Mouse (Mus musculus): ENCODE data around the gene Bysl. TPM values are rescaled to one million over a fixed set of nuclear protein-coding genes. Genes with fewer than 3 reads are reported as not detected.

Gene Bysl
- polyA plus RNA-seq, 1 experiment from 2014 or later = 41.3 TPM

DNA sequence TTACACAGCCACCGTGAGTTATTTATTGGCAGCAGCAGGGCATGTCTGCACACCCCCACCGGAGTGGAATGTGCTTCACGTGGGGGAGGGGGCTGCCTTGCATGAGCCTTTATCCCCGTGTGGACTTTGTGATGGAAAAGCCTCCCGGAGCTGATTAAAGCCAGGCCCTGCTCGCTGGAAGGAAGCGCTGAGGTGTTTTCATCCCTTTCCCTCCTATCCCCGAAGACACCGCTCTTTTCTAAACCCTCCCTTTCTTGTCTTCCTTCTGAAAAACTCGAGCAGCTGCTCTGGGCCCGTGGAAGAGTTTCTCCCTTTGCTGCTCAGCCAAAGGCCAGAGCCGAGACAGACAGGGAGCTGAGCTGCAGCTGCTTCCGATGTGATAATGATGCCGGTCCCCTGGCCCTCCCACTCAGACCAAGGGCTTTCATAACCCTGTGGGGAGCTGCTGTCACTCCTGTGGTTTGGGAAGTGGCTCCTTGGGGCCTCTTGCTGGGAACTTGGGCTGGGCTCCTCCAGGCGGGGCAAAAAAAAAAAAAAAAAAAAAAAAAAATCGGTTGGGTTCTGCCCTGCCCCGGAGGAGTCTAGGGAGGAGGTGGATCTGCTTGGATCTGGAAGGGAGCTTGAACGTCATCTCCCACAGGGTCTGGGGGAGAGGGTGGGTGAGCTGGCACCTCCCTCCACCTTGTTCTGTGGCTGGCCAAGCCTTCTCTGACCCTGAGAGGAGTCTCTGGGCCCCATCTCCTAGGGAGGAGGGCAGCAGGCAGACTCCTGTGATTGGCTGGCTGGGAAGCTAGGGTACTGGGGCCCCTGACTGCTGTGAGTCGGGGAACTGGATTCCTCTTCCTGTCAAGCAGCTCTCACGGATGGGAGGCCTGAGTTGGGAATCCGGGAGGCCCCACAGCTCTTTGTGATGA lies 15.8 kb downstream of the Bysl start:
- Histone ChIP-seq H3K4me1 (peaks cover 45% of the 10 kb centered on the region), H3K27ac (peak overlapping the region; percentile 89), H3K9me3 (replicated peaks) (no peaks in the 10 kb centered on the region), H3K27me3 (ENCODE audit: low read depth, poor library complexity, severe bottlenecking) (no peaks in the 10 kb centered on the region), H3K4me3 (peak overlapping the region; percentile 74), H3K36me3 (peaks cover 43% of the 10 kb centered on the region)
- under 1% methylated on average over 21 of the region's 21 CpGs for WGBS
- DNase-seq (ENCODE audit: low spot score) = peak; percentile 77

DNA sequence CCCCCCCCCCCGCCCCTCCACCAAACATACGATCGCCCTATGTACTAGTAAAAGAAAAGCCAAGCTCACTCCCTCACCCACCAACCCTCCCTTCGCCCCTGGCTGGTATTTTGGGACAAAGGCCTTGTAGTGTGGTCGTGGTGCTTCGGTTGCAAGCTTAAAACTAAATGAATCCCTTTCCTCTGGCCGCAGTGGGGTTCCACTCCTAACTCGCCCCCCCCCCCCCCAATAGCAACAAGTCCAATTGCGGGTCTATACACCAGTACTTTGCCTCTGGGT lies 16.4 kb downstream of the Bysl start:
- Histone ChIP-seq H3K27me3 (ENCODE audit: low read depth, poor library complexity, severe bottlenecking) (no peaks in the 10 kb centered on the region), H3K27ac (peak overlapping the region; percentile 89), H3K4me3 (peak overlapping the region; percentile 74), H3K9me3 (replicated peaks) (no peaks in the 10 kb centered on the region), H3K36me3 (peaks cover 37% of the 10 kb centered on the region), H3K4me1 (peaks cover 45% of the 10 kb centered on the region)
- 0% methylated on average over 8 of the region's 9 CpGs for WGBS
- no peak for DNase-seq (ENCODE audit: low spot score)

- Histone ChIP-seq H3K36me3 (peaks cover 31% of the 10 kb centered on the region), H3K4me3 (peak overlapping the region; percentile 74), H3K9me3 (replicated peaks) (no peaks in the 10 kb centered on the region), H3K27ac (peak overlapping the region; percentile 89), H3K4me1 (peaks cover 45% of the 10 kb centered on the region), H3K27me3 (ENCODE audit: low read depth, poor library complexity, severe bottlenecking) (no peaks in the 10 kb centered on the region)
- DNase-seq (ENCODE audit: low spot score) = peak; percentile 68
- WGBS = under 1% methylated on average over 40 of the region's 43 CpGs
Observed at GRCm38 (mm10) chr17:47594183-47594968, 16.9 kb downstream of the Bysl start.

DNA sequence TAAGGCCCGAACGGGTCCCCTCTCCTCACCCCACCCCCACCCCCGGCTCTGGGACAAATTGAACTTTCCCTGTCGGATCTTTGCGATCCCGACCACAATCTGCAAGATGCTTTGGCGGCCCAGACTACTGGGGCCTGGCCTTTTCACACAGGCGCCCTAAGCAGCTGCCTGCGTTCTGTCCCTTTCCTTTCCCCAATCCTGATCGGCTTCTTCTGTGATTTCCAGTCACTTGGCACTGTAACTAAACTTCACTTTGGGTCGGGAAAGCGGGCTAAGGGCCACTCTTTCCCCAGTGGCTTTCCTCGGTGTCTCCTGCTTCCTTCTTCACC lies 17.5 kb downstream of the Bysl start:
- WGBS = 0% methylated on average over 13 of the region's 13 CpGs
- Histone ChIP-seq H3K4me1 (peaks cover 51% of the 10 kb centered on the region), H3K4me3 (peak overlapping the region; percentile 74), H3K27ac (peak overlapping the region; percentile 89), H3K9me3 (replicated peaks) (no peaks in the 10 kb centered on the region), H3K36me3 (peaks cover 26% of the 10 kb centered on the region), H3K27me3 (ENCODE audit: low read depth, poor library complexity, severe bottlenecking) (no peaks in the 10 kb centered on the region)
- DNase-seq (ENCODE audit: low spot score) = no peak

DNA sequence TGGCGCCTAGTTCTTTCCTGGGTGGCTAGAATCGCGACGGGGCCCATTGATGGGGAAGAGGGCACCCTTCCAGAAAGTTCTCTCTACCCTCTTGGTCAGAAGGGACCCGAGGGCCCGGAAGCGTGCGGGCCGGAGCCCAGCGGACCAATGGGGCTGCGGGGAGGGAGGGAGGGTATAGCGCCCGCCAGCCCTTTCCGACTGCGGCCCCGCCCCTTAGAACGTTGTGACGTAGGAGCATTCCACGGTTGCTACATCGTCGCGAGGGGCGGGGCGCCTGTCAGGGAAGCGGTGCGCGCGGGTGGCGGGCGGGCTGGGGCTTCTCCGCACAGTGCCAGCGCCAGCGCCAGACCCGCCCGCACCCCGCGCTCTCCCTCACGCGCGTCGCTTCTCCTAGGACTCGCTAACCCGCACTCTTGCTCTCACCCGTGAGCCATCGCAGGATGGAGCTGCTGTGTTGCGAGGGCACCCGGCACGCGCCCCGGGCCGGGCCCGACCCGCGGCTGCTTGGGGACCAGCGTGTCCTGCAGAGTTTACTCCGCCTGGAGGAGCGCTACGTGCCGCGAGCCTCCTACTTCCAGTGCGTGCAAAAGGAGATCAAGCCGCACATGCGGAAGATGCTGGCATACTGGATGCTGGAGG lies 18.0 kb downstream of the Bysl start:
- no peaks in the 10 kb centered on the region for H3K27me3 ChIP-seq (ENCODE audit: low read depth, poor library complexity, severe bottlenecking)
- no peaks in the 10 kb centered on the region for H3K9me3 ChIP-seq (replicated peaks)
- peaks cover 21% of the 10 kb centered on the region for H3K36me3 ChIP-seq
- peak; percentile 96 for DNase-seq (ENCODE audit: low spot score)
- peak overlapping the region; percentile 89 for H3K27ac ChIP-seq
- under 1% methylated on average over 63 of the region's 63 CpGs for WGBS
- H3K4me3 ChIP-seq = peak overlapping the region; percentile 74
- peaks cover 53% of the 10 kb centered on the region for H3K4me1 ChIP-seq

- Histone ChIP-seq H3K4me1 (peaks cover 34% of the 10 kb centered on the region), H3K27me3 (ENCODE audit: low read depth, poor library complexity, severe bottlenecking) (no peaks in the 10 kb centered on the region), H3K36me3 (no peaks in the 10 kb centered on the region), H3K4me3 (no peak overlapping the region), H3K27ac (no peak overlapping the region), H3K9me3 (replicated peaks) (no peaks in the 10 kb centered on the region)
- no peak for DNase-seq (ENCODE audit: low spot score)
- 85% methylated on average over 3 of the region's 3 CpGs for WGBS
Observed at GRCm38 (mm10) chr17:47591073-47591472, 20.2 kb downstream of the Bysl start.

DNA sequence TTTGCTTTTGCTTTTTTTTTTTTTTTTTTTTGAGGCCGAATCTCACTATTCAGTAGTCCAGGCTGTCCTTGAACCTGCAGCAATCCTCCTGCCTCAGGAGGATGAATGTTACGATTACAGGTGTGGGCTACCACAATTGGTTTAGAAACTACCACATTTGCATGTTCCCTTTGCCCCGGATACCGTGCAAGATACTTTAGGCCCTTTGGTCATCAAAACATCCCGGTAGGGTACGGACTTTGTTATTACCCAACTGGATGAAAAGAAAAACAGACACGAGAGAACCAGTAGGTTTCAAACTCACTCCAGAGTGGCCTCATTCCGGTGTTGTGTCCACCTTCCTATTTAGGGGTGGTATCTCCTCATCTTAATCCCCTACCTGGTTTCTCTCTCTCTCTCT lies 22.8 kb downstream of the Bysl start:
- peaks cover 16% of the 10 kb centered on the region for H3K4me1 ChIP-seq
- no peaks in the 10 kb centered on the region for H3K9me3 ChIP-seq (replicated peaks)
- no peak for DNase-seq (ENCODE audit: low spot score)
- H3K36me3 ChIP-seq = no peaks in the 10 kb centered on the region
- no peak overlapping the region; the same call in 1 of the 2 replicates for H3K27ac ChIP-seq
- no peak overlapping the region for H3K4me3 ChIP-seq
- H3K27me3 ChIP-seq (ENCODE audit: low read depth, poor library complexity, severe bottlenecking) = no peaks in the 10 kb centered on the region
- 80% methylated on average over 8 of the region's 8 CpGs for WGBS

DNA sequence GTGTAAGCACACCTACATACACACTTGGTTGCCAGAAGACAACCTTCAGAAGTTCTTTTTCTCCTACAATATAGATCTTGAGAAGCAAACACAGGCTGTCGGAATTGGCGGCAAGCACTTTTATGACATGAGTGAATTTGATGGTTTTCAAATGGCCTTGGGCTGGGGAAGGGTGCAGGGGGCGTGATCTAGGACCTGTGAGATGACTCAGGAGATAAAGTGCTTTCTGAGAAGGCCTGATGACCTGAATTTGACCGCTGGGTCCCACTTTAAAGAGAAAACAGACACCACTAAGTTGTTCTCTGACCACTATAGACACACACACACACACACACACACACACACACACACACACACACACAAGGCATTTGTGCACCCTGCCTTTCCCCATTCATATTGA lies 30.3 kb downstream of the Bysl start:
- Histone ChIP-seq H3K27ac (no peak overlapping the region), H3K4me3 (no peak overlapping the region), H3K4me1 (no peaks in the 10 kb centered on the region), H3K9me3 (replicated peaks) (no peaks in the 10 kb centered on the region), H3K27me3 (ENCODE audit: low read depth, poor library complexity, severe bottlenecking) (no peaks in the 10 kb centered on the region), H3K36me3 (no peaks in the 10 kb centered on the region)
- WGBS = 79% methylated on average over 4 of the region's 4 CpGs
- DNase-seq (ENCODE audit: low spot score) = no peak

DNA sequence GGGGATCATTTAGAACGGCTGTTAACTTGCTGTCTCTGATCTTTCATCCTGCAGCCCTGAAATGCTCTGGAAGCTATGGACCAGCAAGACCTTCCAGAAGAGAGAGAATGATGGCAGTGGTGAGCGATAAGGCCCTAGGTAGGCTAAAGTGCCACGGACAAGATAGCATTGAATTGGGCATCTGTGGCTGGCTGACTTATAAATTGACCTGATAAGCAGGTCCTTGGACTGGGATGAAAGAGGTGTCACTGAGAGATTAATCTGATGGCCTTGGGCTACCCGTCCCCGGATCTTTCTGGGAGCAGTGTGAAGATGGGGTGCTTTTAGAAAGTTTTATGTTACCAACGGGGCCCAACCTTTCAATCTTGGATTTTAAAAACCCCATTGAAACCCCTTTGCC lies 32.6 kb downstream of the Bysl start:
- no peak for DNase-seq (ENCODE audit: low spot score)
- no peak overlapping the region for H3K4me3 ChIP-seq
- no peaks in the 10 kb centered on the region for H3K9me3 ChIP-seq (replicated peaks)
- 0 out of 2 replicates have a peak, but pooled peaks cover 12% of the 10 kb centered on the region for H3K4me1 ChIP-seq
- 87% methylated on average over 6 of the region's 6 CpGs for WGBS
- H3K27me3 ChIP-seq (ENCODE audit: low read depth, poor library complexity, severe bottlenecking) = no peaks in the 10 kb centered on the region
- no peaks in the 10 kb centered on the region for H3K36me3 ChIP-seq
- H3K27ac ChIP-seq = no peak overlapping the region

DNA sequence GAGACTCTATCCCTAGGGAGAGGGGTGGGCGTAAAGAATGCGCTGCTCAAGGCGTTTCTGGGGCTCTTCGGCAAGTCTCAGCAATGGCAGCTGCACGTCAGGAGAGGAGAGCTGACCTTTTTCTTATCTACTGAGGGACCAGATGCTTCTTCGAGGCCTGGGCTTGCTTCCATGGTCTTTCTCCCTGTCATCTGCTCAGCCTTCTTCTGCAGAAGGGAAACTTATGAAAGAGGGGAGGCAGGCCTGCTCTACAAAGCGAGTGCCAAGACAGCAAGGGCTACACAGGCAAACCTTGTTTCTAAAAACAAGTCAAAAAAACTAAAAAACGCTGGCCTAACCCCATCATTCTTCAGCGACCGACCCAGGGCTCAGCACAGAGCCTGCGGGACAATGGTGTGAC lies 36.5 kb downstream of the Bysl start:
- Histone ChIP-seq H3K9me3 (replicated peaks) (no peaks in the 10 kb centered on the region), H3K27me3 (ENCODE audit: low read depth, poor library complexity, severe bottlenecking) (no peaks in the 10 kb centered on the region), H3K4me3 (no peak overlapping the region), H3K4me1 (peaks cover 33% of the 10 kb centered on the region), H3K27ac (no peak overlapping the region), H3K36me3 (no peaks in the 10 kb centered on the region)
- WGBS = 65% methylated on average over 11 of the region's 11 CpGs
- no peak for DNase-seq (ENCODE audit: low spot score)

DNA sequence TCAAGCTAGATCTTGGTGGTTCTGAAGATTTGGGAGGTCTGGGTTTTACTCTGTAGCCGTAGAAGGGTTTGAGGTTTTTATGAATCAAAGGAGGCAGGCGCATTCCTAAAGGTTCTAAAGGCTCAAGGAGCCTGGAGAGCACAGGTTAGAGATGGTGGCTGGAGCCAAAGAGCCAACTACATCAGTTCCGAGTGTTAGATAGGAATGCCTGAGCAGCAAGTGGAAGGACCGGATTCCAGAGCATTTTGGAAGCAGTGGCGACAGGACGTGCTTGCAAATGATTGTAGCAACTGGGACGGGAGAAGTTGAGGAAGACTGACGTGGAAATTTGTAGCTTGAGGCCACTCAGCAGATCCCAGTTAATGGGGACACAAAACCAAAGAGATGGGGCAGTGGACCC lies 37.3 kb downstream of the Bysl start:
- no peaks in the 10 kb centered on the region for H3K9me3 ChIP-seq (replicated peaks)
- 75% methylated on average over 8 of the region's 8 CpGs for WGBS
- no peaks in the 10 kb centered on the region for H3K27me3 ChIP-seq (ENCODE audit: low read depth, poor library complexity, severe bottlenecking)
- DNase-seq (ENCODE audit: low spot score) = no peak
- no peak overlapping the region for H3K4me3 ChIP-seq
- no peaks in the 10 kb centered on the region for H3K36me3 ChIP-seq
- peak overlapping the region; percentile 40; the same call in 1 of the 2 replicates for H3K27ac ChIP-seq
- H3K4me1 ChIP-seq = peaks cover 33% of the 10 kb centered on the region

- H3K4me3 ChIP-seq = no peak overlapping the region
- H3K4me1 ChIP-seq = peaks cover 33% of the 10 kb centered on the region
- no peaks in the 10 kb centered on the region for H3K36me3 ChIP-seq
- no peak for DNase-seq (ENCODE audit: low spot score)
- no peaks in the 10 kb centered on the region for H3K27me3 ChIP-seq (ENCODE audit: low read depth, poor library complexity, severe bottlenecking)
- H3K27ac ChIP-seq = peak overlapping the region; percentile 70; the same call in 1 of the 2 replicates
- H3K9me3 ChIP-seq (replicated peaks) = no peaks in the 10 kb centered on the region
Observed at GRCm38 (mm10) chr17:47572436-47572835, 38.9 kb downstream of the Bysl start.

GRCm38 (mm10) chr17:47571621-47572020 lies 39.7 kb downstream of the Bysl start:
- 37% methylated on average over 7 of the region's 7 CpGs for whole genome bisulfite sequencing
- Histone ChIP-seq H3K27me3 (ENCODE audit: low read depth, poor library complexity, severe bottlenecking) (no peaks in the 10 kb centered on the region), H3K4me1 (peaks cover 33% of the 10 kb centered on the region), H3K9me3 (replicated peaks) (no peaks in the 10 kb centered on the region), H3K4me3 (no peak overlapping the region), H3K27ac (peak overlapping the region; percentile 70), H3K36me3 (no peaks in the 10 kb centered on the region)
- DNase-seq (ENCODE audit: low spot score) = no peak
